Comparison of ENCODE assay signal across 8 mouse cellular contexts in genomic region chr10:62946738-62947471, GRCm38 (mm10). TPM values are rescaled to one million over a fixed set of nuclear protein-coding genes. Genes with fewer than 3 reads are reported as not detected.
A peak's percentile ranks its signal among the peaks of the same experiment; 100 is the strongest.
DNase-seq lines count a peak whose midpoint lies in the region; ATAC-seq and TF ChIP-seq lines count a peak whose summit lies in the region.

Gene Dna2, plus strand, starts transcription at chr10:62947026.

- DNase-seq in urinary bladder, adult 18-20 months (ENCODE audit: low spot score in 2 of 2) = peak; percentile 54 to 60
- DNase-seq in urinary bladder, postnatal 10 days (ENCODE audit: low spot score) = no peak
- DNase-seq in embryonic facial prominence, embryonic 11.5 days (ENCODE audit: low spot score) = peak; percentile 91
- DNase-seq in heart, adult 18-20 months = peak; percentile 76 to 80
- DNase-seq in kidney, adult 2 months = peak; percentile 83
- peak; percentile 32 to 38 for DNase-seq in spleen, adult 2 months (ENCODE audit: low read depth in 1 of 2, low spot score in 2 of 2)

- H3K4me1 ChIP-seq in embryonic facial prominence, embryonic 11.5 days (ENCODE audit: control insufficient read depth, insufficient read depth, low read length) = no peaks in the 10 kb centered on the region
- H3K4me1 ChIP-seq in kidney, adult 2 months (ENCODE audit: control insufficient read depth, insufficient read depth, low read length) = no peaks in the 10 kb centered on the region
- H3K4me1 ChIP-seq in limb, embryonic 12.5 days (replicated peaks) = peaks cover 4% of the 10 kb centered on the region
- peaks cover 6% of the 10 kb centered on the region; the same call in 1 of the 2 replicates for H3K4me1 ChIP-seq in midbrain, embryonic 15.5 days
- peaks cover 4% of the 10 kb centered on the region; the same call in 1 of the 2 replicates for H3K4me1 ChIP-seq in spleen, adult 2 months (ENCODE audit: control insufficient read depth, insufficient read depth, insufficient read length)

- H3K27ac ChIP-seq in embryonic facial prominence, embryonic 11.5 days (replicated peaks; ENCODE audit: low read depth, low read length) = peak within 1 kb of the TSS; percentile 49
- peak within 1 kb of the TSS; percentile 63 for H3K27ac ChIP-seq in kidney, adult 2 months (ENCODE audit: insufficient read depth, low read depth, low read length)
- H3K27ac ChIP-seq in limb, embryonic 12.5 days = peak within 1 kb of the TSS; percentile 91
- H3K27ac ChIP-seq in midbrain, embryonic 15.5 days = peak within 1 kb of the TSS; percentile 87
- H3K27ac ChIP-seq in spleen, adult 2 months (ENCODE audit: insufficient read depth, low read length) = peak within 1 kb of the TSS; percentile 37

- peak; percentile 89 for ATAC-seq in embryonic facial prominence, embryonic 11.5 days (replicated peaks; ENCODE audit: insufficient number of reproducible peaks, low FRiP score, low TSS enrichment, low read depth)
- ATAC-seq in limb, embryonic 12.5 days (ENCODE audit: insufficient number of reproducible peaks, insufficient read depth, low FRiP score, low TSS enrichment, low read depth) = peak; percentile 84
- ATAC-seq in midbrain, embryonic 15.5 days (replicated peaks) = peak; percentile 95

- peak within 1 kb of the TSS; percentile 68 for H3K4me2 ChIP-seq in embryonic facial prominence, embryonic 11.5 days (ENCODE audit: low read depth, low read length)
- H3K4me2 ChIP-seq in limb, embryonic 12.5 days = peak within 1 kb of the TSS; percentile 65
- peak within 1 kb of the TSS; percentile 74 for H3K4me2 ChIP-seq in midbrain, embryonic 15.5 days

- no peak for TF ChIP-seq POLR2A in kidney, adult 2 months (IDR thresholded peaks at IDR 0.05; ENCODE audit: low read depth, low read length)
- TF ChIP-seq POLR2A in spleen, adult 2 months (IDR thresholded peaks at IDR 0.05; ENCODE audit: low read depth, low read length) = no peak

- no peaks in the 10 kb centered on the region; the same call in 1 of the 2 replicates for H3K36me3 ChIP-seq in embryonic facial prominence, embryonic 11.5 days (replicated peaks; ENCODE audit: control insufficient read depth, insufficient read depth, low read depth, low read length)
- H3K36me3 ChIP-seq in kidney, adult 2 months (ENCODE audit: control insufficient read depth, insufficient read depth, low read length) = peaks cover 2% of the 10 kb centered on the region
- H3K36me3 ChIP-seq in limb, embryonic 12.5 days = peaks cover 53% of the 10 kb centered on the region
- peaks cover 10% of the 10 kb centered on the region for H3K36me3 ChIP-seq in midbrain, embryonic 15.5 days (replicated peaks)
- peaks cover 7% of the 10 kb centered on the region for H3K36me3 ChIP-seq in spleen, adult 2 months (ENCODE audit: control insufficient read depth, insufficient read depth, low read length)

- TF ChIP-seq CTCF in kidney, adult 2 months (conservative IDR thresholded peaks at IDR 0.05; ENCODE audit: insufficient read depth, insufficient read length, low read depth, low read length) = peak; percentile 22; the same call in 1 of the 2 replicates
- no peak for TF ChIP-seq CTCF in spleen, adult 2 months (IDR thresholded peaks at IDR 0.05; ENCODE audit: extremely low read depth, insufficient read depth, insufficient read length, insufficient replicate concordance)

- H3K4me3 ChIP-seq in embryonic facial prominence, embryonic 11.5 days (ENCODE audit: low read depth, low read length) = peak within 1 kb of the TSS; percentile 69
- H3K4me3 ChIP-seq in kidney, adult 2 months (ENCODE audit: insufficient read depth, low read depth, low read length) = peak within 1 kb of the TSS; percentile 79
- peak within 1 kb of the TSS; percentile 72 for H3K4me3 ChIP-seq in limb, embryonic 12.5 days (replicated peaks)
- H3K4me3 ChIP-seq in midbrain, embryonic 15.5 days = peak within 1 kb of the TSS; percentile 72
- H3K4me3 ChIP-seq in spleen, adult 2 months (ENCODE audit: extremely low read depth, insufficient read depth, insufficient read length) = peak within 1 kb of the TSS; percentile 88

- peak within 1 kb of the TSS; percentile 89 for H3K9ac ChIP-seq in embryonic facial prominence, embryonic 11.5 days (replicated peaks; ENCODE audit: low read length)
- H3K9ac ChIP-seq in limb, embryonic 12.5 days (replicated peaks) = peak within 1 kb of the TSS; percentile 85
- H3K9ac ChIP-seq in midbrain, embryonic 15.5 days = peak within 1 kb of the TSS; percentile 73

- WGBS in embryonic facial prominence, embryonic 11.5 days = under 1% methylated on average over 62 of the region's 68 CpGs
- WGBS in kidney, adult 2 months = under 1% methylated on average over 67 of the region's 68 CpGs
- WGBS in limb, embryonic 12.5 days = under 1% methylated on average over 63 of the region's 68 CpGs
- WGBS in midbrain, embryonic 15.5 days = under 1% methylated on average over 65 of the region's 68 CpGs
- under 1% methylated on average over 67 of the region's 68 CpGs for WGBS in spleen, adult 2 months

- no peaks in the 10 kb centered on the region for H3K9me3 ChIP-seq in embryonic facial prominence, embryonic 11.5 days (replicated peaks; ENCODE audit: control insufficient read depth, low read length)
- H3K9me3 ChIP-seq in limb, embryonic 12.5 days = no peaks in the 10 kb centered on the region
- no peaks in the 10 kb centered on the region for H3K9me3 ChIP-seq in midbrain, embryonic 15.5 days

- no peaks in the 10 kb centered on the region for H3K27me3 ChIP-seq in embryonic facial prominence, embryonic 11.5 days (ENCODE audit: control insufficient read depth, insufficient read depth, low read length)
- no peaks in the 10 kb centered on the region for H3K27me3 ChIP-seq in kidney, adult 2 months (replicated peaks; ENCODE audit: control insufficient read depth, insufficient read depth, low read length)
- H3K27me3 ChIP-seq in limb, embryonic 12.5 days = no peaks in the 10 kb centered on the region
- H3K27me3 ChIP-seq in midbrain, embryonic 15.5 days (replicated peaks) = no peaks in the 10 kb centered on the region
- H3K27me3 ChIP-seq in spleen, adult 2 months (ENCODE audit: control insufficient read depth, insufficient read depth, low read length) = no peaks in the 10 kb centered on the region

RNA-seq across cellular contexts. Expression of gene Dna2, which starts in this region (rescaled TPM):
- 29.1 and 30.8 TPM in 2 replicates for polyA plus RNA-seq in embryonic facial prominence, embryonic 11.5 days (2014; fragmentation: Nextera tagmentation; extraction: Ambion mirVana)
- total RNA-seq in heart, adult 18-20 months (2021) = under 1 TPM; 0.36 to 0.50 TPM
- polyA plus RNA-seq in kidney, adult 2 months (2012; rRNA removed) = 6.9 TPM in 2 replicates
- 28.2 and 32.3 TPM in 2 replicates for polyA plus RNA-seq in limb, embryonic 12.5 days (2016; fragmentation: Nextera tagmentation; extraction: Ambion mirVana)
- 4.4 and 4.8 TPM in 2 replicates for polyA plus RNA-seq in midbrain, embryonic 15.5 days (2015; fragmentation: Nextera tagmentation; extraction: Ambion mirVana)
- 4.7 and 6.4 TPM in 2 replicates for polyA plus RNA-seq in spleen, adult 2 months (2012; rRNA removed)

Comparison
In these comparisons a context has a peak if more than half of its experiments do, and no peak if none do; other contexts are left out.
1. Peak in DNase-seq in heart, adult 18-20 months; RNA of the gene not detected or under 1 TPM.
2. H3K27ac ChIP-seq: peak in every context shown above with its lines; median percentile 91 in limb, embryonic 12.5 days; 87 in midbrain, embryonic 15.5 days; 63 in kidney, adult 2 months; 49 in embryonic facial prominence, embryonic 11.5 days; 37 in spleen, adult 2 months.